Mouse (Mus musculus) induced T-regulatory cell, adult 2 months (primary cell): ENCODE measurements around the gene Npcd.

Source experiments
- DNase-seq: peaks from one replicate; pipeline ENCODE4 v3.0.0-alpha.2; 2012; ENCODE audit warnings: low read depth

The Npcd gene

DNA sequence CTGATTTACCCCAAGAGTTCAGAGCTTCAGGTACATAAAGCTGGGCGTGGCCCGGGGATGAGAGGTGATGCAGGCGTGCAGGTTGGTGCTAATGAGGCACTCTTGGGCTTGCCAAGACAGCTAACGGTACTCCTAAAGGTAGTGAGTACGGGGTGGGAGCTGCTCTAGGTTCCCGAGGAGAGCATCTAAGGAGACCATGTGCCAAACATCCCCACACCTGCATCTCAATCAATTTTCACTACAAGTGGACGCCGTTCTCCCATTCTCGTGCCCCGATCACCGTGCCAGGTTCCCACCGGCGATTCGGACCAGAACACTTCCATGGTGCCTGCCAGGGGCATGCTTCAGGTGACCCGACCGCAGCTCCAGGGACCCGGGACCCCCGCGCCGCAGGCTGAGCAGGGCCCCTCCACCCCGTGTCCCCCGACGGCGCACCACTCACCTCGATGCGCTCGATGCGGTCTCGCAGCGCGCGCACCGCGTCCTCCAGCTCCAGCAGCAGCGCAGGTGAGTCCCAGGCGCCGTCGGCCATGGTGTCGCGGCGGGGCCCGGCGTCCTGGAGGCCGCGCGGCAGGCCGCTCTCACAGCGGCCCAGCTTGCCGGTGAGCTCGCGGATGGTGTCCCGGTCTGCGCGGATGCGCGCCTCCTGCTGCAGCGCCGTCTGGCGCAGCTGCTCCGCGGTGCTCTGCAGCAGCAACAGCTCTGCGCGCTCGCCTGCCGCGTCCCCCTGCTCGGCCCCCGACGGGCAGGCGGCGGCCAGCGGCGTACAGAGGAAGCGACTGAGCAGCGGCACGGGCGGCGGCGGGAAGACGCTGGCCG is 30.3 kb downstream of the Npcd start:
- DNase-seq = peak; percentile 40

DNA sequence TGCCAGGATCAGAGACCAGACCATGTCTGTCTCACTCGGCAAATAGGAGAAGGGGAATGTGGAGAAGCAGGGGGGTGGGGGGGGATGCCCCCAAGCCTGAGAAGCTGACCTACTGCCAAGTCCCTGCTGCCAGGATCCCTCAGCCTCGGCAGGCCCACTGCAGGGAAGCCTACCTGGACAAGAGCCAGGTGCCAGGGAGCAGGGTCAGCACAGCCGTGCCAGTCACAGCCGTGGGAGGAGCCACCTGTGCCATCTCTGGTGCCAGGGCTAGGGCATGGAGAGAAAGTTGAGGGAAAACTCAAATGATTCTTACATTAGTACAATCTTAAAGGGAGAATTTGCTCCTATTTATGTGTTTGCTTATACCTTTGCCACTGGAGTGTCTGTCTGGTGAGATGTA is 31.7 kb downstream of the Npcd start:
- no peak for DNase-seq

DNA sequence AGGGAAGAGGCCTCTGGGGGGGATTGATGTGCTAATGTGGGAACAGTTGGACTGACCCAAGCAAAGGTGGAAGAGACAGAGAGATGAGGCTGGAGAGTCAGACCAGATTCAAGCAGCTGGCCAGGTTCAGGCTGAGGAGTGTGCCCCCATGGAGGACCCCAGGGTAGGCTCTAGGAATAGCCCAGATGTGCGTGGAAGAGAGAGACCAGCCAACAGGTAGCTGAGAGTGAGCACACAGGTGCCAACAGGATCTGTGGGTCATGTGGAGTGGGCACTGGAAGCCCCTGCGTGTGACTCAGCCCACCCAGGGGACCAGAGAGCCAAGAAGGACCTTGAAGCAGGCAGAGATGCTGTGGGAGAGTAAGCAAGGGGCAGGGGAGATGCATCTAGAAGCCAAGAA is 32.4 kb downstream of the Npcd start:
- DNase-seq = no peak

DNA sequence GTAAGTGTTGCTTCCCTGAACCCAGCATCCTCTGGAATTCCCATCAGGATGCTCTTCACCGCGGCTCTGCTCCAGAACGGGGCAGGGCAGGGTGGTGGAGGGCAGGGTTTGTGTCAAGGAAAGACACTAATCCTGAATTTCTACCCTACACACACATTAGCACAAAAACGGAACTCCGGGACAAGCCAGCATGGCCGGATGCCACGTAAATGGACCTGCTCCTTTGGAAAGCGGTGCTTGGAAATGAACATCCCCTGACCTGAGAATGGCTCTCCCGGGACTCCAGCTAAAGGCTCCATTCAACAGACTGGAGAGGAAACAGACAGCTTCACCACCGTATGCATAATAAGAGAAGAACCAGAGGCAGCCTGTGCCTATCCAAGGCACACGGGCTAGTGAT is 33.3 kb downstream of the Npcd start:
- DNase-seq = no peak

DNA sequence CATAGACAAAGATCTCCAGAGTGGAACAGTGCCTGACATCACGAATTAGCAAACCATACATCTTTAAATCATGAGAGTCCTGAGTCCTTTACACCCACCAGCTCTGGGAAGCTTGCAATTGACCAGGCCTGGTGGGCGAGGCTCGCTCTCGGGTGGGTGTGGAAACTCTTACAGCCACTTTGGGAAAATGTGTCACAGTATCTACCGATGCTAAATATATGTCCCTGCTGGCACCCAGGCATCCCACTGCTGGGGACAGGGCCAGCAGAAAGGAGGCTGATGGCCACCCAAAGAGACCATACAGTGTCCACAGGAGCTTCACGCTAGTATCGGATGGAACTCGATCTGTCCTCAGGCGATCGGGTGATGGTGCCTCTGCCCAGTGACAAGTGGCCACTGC is 35.4 kb downstream of the Npcd start:
- no peak for DNase-seq

DNA sequence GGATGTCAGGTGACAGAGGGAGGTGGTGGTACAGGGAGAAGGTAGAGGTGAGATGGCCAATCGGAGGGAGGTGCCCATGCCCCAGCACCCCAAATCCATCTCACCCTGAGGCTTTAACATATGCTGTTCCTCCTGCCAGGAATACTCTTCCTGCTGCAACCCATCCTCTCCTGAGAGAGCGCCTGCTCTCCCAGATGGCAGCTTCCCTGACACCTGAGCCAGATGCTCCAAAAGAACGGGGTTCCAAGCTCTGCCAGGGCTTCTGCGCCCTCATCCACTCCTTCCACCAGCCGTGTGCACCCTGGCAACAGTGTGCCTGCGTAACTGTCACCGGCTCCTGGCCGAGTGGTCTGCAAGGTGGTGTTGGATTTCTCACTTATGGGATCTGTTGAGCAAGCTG is 36.4 kb downstream of the Npcd start:
- DNase-seq = no peak

DNA sequence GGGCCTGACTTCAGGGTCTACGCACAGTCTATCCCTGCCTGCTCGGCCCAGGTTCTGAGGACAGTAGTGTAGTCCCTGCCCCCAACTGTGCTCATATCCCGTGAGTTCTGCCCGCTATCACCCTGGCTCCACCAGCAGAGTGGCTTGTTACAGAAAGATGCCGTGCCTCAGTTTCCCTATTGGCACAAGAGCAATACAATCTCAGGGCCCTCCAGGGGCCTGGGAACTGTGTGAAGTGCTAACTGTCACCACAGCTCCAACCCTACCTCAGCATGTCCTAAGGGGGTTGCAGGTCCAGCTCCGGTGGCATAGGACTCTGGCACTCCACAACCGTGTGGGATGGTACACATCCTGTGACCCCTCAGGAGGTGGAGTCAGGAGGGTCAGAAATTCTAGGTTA is 36.9 kb downstream of the Npcd start:
- DNase-seq = no peak

DNA sequence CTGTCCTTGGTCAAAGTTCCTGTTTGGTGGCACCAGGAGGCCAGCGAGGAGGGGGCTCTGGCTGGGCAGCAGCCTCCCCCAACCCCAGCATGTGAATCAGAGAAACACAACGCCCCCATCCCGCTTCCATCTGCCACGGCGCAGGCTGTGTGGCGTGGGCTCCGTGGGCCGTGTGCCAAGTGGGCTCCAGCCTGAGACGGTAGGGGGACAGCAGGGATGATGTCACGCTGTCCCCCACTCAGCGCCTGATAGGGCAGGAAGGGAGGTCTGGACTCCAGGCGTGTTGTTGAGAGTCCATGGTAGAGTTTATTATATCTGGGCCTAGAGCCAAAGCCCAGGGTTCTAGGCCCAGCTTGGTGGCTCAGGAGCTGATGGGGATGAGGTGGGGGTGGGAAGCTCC is 37.8 kb downstream of the Npcd start:
- no peak for DNase-seq

DNA sequence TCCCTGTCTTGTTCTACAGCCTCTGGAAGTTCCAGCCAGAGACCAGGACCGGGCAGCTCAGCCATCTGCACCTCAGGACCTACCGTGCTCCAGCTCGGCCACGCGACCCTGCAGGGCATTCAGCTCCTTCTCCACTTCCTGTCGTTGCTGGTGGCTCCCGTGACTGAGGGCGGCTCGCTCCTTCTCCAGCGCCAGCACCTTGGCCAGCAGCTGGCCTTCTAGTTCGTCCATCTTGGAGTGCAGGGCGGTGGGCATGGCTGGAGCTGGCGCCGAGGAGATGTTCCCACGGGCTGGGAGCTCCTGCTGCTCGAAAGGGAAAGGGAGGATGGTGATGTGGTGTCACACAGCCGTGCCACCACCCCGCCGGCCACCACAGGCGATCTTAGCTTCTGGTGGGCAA is 39.9 kb downstream of the Npcd start:
- no peak for DNase-seq

DNA sequence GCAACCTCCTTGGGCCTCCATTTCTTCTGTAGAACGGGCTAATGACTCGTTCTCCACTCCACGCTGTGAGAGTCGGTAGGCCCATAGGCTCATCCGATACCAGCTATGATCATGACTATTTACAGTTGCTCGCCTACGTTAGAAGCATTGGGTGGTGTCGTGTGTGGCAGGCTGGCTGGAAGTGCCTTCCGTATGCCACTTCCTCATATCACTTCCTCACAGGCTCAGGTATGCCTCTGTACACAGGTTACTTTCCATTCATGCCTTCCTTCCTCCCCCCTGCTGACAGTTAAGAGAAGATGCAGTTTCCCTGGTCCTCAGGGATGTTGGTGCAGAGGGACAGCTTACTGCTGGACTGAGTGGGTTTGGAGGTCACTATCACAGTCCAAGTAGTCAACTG is 41.0 kb downstream of the Npcd start:
- no peak for DNase-seq

DNA sequence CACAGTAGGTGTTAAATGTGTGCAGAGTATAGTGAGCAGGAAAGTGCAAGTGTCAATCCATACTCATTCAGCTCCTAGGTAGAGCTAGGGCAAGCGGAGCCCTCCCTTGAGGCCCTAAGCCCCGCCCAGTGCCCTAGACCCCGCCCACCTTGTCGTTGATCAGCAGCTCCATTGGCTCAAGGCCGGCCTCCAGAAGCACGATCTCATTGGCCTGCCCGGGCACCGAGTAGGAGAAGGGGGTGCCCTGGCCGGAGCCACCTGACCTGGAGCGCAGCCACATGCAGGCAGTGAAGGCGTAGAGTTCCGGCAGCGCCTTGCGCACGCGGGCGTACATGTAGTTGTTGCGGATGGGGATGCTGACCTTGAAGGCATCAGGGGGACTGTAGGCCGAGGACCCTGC is 41.6 kb downstream of the Npcd start:
- no peak for DNase-seq

DNA sequence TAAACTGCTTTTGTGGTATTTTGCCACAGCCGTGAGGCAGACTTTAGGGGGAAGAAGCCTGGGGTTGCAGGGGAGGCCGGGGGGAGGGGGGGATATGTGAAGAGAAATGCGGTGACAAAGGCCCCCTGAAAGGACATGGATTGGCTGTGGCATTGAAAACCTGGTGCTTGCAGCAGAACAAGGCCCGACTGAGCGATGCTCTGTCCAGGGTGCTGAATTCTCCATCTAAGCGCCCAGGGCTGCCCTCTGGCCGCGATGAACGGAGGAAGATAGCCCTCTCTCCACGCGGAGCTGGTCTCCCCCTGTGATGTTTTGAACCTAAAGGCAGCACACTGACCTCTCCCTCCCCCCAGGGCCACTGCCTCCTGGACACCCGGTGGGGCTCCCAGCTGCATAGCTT is 42.5 kb downstream of the Npcd start:
- peak; percentile 71 for DNase-seq

DNA sequence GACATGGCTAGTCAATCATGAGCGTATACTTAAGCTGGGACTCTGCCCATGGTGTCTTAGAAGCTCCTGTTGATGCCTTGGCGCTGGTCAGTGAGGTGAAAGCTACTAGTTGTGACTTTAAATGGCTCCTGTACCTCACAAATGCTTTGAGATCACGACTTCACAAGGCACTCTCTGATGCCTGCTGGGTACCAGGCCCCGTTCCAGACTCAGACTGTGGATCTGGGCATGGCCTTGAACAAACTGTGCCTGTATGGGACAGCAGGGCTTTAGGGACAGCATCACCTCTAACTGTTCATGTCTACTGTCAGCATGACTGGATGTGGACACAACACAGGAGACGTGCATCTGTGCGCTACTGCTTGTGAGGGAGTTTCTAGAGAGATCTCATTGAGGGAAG is 43.1 kb downstream of the Npcd start:
- DNase-seq = no peak

DNA sequence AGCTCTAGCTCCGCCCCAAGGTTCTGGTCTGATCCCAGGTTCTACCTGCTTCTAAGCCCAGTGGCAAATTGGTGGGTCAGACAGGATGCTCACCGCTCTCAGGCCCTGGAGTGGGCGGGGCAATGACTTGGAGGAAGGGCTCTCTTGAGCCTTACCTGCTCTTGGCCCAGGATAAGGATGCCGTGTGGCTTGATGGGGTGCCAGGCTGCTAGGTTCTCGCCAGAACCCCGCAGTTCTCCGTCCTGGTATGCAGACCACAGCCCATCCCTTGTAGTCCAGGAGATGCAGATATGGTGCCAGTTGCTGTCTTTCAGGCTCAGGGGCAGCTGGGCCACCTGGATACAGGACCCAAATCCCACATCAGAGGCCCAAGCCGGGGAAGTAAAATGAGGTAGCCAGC is 43.9 kb downstream of the Npcd start:
- DNase-seq = no peak

DNA sequence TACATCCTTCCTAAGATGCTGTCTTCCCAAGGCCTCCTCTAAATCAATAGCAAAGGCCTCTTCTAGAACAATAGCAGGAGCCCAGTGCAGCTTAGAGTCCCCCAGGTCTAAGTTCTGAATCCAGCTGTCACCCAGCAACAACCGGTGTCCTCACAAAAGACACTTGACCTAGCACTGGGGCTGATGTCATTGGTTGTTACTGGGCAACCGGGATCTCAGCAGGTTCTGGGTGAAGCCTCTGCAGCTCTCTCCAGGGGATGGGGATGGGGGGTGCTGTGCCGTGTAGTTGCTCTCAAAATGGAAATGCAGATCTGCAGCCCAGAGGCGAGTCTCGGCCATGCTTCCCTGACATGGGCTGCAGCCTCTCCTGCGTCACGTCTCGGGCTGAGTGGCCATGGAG is 46.2 kb downstream of the Npcd start:
- DNase-seq = no peak

DNA sequence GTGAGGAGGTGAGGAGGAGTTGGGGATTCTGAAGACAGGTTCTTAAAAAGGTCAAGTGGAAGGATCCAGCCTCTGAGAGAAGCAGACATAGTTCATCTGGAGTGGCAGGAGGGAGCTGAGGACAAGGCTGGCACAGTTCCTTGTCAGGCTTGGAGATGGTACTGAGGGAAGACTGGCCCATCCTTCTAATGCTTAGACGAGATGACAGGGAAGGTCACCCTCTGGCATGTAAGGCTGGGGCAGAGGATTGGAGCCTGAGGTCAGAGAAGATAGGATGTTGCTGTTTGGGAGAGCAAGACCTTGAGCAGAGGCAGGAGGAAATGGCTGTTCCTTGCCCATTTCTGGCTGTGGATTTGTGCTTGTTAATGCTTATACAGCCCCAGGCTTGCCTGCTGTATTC is 49.0 kb downstream of the Npcd start:
- no peak for DNase-seq

DNA sequence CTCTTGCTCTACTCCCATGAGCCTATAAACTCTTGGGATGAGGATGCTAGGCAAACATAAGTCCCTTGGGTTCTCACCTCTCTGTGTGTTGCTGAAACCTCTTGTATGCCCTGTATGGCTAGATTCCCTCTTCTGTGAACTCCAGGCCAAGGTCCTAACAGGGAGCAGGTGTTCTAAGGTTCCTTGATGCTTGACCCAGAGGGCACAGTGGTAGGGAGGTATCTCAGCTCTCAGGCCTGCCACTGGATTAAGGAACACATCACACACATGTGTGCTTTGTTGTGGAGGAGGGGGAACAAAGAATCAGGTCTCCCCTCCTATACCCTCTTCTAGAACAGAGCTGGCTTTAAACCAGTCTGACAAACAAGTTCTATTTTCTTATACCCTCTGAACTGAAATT is 56.3 kb downstream of the Npcd start, which contains the start of gene Dnal4:
TSS of gene Dnal4 (minus strand) at position 101 of the 400 bp plus-strand sequence.
- DNase-seq = no peak

DNA sequence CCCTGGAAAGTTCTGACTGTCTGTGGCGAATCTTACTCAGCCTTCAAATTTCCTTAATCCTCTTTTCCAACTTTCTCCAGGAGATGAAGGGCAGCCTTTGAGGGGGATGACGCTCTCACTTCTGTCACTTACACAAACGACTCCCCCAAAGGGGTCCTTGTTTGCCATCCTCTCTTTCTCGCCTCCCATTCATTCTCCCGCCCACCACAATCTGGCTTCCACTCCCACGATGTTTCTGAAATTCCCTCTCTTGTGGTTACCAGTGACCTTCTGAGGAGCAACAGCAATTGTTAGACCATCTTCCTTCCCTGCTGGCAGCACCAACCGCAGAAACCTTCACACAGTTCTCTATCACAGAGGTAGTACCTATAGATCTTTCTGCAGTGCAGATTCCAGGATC is 58.4 kb downstream of the Npcd start:
- peak; percentile 10 for DNase-seq

DNA sequence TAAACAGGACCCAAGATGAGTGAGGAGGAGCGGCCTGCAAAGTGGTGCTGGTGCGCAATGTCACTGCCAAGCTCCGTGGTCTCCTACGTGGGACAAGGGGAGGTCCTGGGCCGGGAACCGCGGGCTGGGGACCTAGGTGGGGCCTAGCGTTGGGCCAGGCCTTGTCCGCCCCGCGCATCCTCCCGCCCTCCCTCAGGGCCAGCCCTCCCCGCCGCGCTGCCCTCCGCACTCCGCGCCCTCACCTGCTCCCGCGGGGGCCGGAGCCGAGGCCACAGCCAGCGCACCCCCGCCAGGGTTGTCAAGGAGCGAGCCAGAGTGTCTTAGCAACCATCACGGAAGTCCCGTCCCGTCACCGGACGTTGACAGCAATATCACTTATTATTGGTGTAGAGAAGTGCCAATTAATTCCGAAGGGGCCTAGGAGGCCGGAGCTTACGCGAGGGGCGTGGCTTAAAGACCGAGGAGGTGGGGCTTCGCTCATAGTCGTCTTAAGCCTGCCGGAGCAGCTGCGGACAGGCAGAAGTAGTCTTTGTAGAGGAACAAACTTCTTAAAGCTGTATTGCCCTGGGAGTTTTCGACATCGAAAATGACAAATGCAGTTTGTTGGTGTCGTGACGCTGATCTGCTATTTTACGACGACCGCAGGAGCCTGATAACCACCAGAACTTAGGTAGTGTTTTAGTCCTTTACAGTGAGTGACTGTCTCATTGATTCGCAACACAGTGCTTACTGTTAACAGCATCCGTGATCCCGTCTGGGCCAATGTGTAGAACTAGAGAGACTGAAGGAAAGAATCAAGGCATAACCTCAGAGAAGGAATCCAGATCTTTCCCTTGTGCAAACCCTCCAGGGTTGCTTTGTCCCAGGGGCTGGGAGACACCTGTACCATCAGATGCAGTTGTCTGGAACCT is 59.7 kb downstream of the Npcd start:
- DNase-seq = peak; percentile 99

DNA sequence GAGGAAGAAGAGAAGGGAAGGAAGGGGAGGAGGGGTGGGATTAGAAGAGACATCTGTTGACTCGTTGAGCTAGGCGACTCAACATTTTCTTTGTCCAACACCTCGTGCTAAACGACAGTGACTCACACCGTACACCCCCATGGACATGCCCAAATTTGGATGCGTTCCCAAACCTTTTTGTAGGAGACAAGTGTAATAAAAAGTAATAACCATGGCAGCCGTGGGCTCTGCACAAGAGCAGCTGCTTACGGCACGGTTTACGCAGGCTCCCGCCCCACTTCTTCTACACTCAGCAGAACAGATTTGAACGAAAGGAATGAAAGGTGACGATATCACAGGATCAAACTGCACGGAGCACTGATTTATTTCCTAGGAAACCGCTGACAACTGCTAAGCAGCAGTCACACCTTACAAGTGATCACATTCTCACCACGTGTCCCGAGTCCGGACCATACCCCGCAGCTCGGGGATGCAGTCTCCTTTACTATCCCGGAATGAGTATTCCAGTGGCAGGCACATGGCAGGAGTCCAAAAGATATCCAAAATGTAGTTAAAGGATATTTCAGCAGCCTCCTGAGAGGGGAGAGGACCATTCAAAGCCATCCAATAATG is 63.3 kb downstream of the Npcd start:
- DNase-seq = no peak

DNA sequence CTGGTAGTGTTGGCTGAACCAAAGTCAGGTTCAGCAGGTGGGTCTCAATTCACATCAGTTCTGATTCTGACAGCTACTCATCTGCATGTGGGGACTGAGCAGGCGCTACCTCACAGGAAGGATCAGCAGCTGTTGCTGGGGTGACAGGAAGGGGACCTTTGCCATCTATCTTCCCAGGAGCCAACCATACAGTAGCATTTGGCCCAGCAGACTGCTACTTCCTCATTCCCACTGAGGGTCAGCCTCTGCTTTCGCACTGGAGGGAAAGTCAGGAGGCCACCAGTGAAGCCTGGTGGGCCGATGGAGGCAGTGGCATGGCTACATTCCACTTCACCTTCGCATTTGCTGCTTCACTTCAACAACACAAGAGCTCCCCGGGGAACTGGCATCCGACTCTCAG is 65.7 kb downstream of the Npcd start:
- DNase-seq = no peak

DNA sequence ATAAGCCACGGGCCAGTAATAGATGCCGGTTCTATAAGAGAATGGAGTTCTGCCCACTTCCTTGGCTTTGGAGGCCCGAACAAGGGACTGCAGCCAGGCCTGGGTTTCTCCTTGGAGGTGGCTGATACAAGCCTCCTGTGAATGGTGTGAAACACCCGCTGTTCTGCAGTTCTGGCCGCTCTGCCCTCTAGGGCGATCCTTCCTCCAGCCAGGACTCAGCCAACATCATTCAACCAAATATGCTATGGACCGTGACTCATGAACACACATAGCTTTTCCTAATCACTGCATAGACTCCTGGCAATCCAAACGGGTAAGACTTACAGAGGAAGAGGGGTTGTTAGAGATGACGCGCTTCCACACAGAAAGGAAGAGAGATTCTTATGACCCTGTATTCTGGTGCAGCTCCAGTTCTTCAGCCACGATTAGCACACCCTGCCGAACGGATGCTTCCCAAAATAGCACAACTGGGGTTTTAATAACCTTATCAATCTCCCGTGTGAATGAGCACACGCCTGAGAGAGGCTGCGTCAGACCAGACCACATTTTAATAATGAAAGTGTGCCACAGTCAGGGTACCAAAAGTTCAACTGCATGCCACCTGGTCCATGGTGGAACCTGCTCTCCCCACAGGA is 66.6 kb downstream of the Npcd start:
- DNase-seq = no peak
